Mouse (Mus musculus) stomach, embryonic 16.5 days (tissue): Measurements from ENCODE around the gene Atg10. TPM values are rescaled to one million over a fixed set of nuclear protein-coding genes. Genes with fewer than 3 reads are reported as not detected.

Experiments
- ATAC-seq: fragments of 200-750 bp; cut with Nextera tagmentation; 2 replicates; pipeline ENCODE4 v1.8.0; 2017; ENCODE audit warnings: moderate number of reproducible peaks, moderate TSS enrichment; ENCODE audit not compliant: insufficient read depth, low FRiP score
- H3K27ac ChIP-seq: fragments of 300-500 bp; sonication (generic); 2 replicates; pipeline ENCODE4 v1.5.1; 2014; ENCODE audit warnings: low read length
- H3K27me3 ChIP-seq: fragments of 300-500 bp; sonication (generic); 2 replicates; pipeline ENCODE4 v1.6.1; 2014; ENCODE audit warnings: low read length, control low read depth, mixed read lengths; ENCODE audit not compliant: control insufficient read depth, insufficient read depth
- H3K36me3 ChIP-seq: fragments of 300-500 bp; sonication (generic); 2 replicates; pipeline ENCODE4 v1.6.1; 2014; ENCODE audit warnings: low read length; ENCODE audit not compliant: control insufficient read depth, insufficient read depth
- H3K4me1 ChIP-seq: fragments of 300-500 bp; sonication (generic); 2 replicates; pipeline ENCODE4 v1.6.1; 2014; ENCODE audit warnings: low read length, control low read depth, mixed read lengths; ENCODE audit not compliant: control insufficient read depth, insufficient read depth
- H3K4me2 ChIP-seq: fragments of 300-500 bp; sonication (generic); 2 replicates; pipeline ENCODE4 v1.6.1; 2014; ENCODE audit warnings: low read depth, low read length, mixed read lengths
- H3K4me3 ChIP-seq: fragments of 300-500 bp; sonication (generic); replicated peaks from 2 replicates; pipeline ENCODE4 v1.5.1; 2014; ENCODE audit warnings: mild to moderate bottlenecking, low read length
- H3K9ac ChIP-seq: fragments of 300-500 bp; sonication (generic); 2 replicates; pipeline ENCODE4 v1.6.1; 2014; ENCODE audit warnings: low read length
- H3K9me3 ChIP-seq: fragments of 300-500 bp; sonication (generic); replicated peaks from 2 replicates; pipeline ENCODE4 v1.6.1; 2016; ENCODE audit warnings: low read length, control low read depth; ENCODE audit not compliant: control insufficient read depth
- WGBS: fragments of 180-500 bp; shearing (Covaris S2); extraction: QIAGEN DNeasy Blood & Tissue Kit; methylation state at CpG from one replicate; pipeline ENCODE4 v1.1.7; 2014; 5-methylcytosine and 5-hydroxymethylcytosine counted together
- polyA plus RNA-seq: library from polyadenylated mRNA; unstranded; fragments of >200 nt; fragmentation: Nextera tagmentation; extraction: Ambion mirVana; gene quantifications from 2 replicates; pipeline ENCODE4 v1.2.1, GENCODE M21; 2015

Atg10 gene
- polyA plus RNA-seq, 1 experiment from 2014 or later = 15.2 TPM

GRCm38 (mm10) chr13:90984073-90984472 is 239.7 kb downstream of the Atg10 start:
- no peak overlapping the region for H3K27ac ChIP-seq
- H3K4me2 ChIP-seq = no peak overlapping the region
- no peak overlapping the region for H3K9ac ChIP-seq
- H3K36me3 ChIP-seq = no peaks in the 10 kb centered on the region
- WGBS = 76% methylated on average over 2 of the region's 2 CpGs
- H3K9me3 ChIP-seq = no peaks in the 10 kb centered on the region
- no peaks in the 10 kb centered on the region for H3K27me3 ChIP-seq
- no peak overlapping the region for H3K4me3 ChIP-seq
- H3K4me1 ChIP-seq = no peaks in the 10 kb centered on the region
- no peak for ATAC-seq

DNA sequence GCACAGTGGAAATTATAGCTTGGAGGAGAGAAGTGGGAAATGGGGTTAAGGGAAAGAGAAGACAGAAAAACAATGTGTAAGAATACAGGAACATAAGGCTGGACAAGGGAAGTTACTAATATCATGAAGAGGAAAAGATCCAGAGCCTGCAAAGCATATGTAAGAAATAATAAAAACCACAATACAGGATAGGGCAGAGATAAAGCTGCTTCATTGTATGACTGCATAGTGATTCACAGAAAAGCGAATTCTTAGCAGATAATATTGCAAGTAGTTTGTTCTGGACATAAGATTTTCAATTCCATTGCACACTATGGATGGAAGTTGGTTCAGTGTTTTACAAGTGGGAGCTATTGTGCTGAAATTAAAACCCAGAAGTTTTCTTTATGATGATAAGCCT is 242.0 kb downstream of the Atg10 start:
- Histone ChIP-seq H3K27me3 (no peaks in the 10 kb centered on the region), H3K4me2 (no peak overlapping the region), H3K4me3 (no peak overlapping the region), H3K9me3 (no peaks in the 10 kb centered on the region), H3K4me1 (no peaks in the 10 kb centered on the region), H3K9ac (no peak overlapping the region), H3K36me3 (no peaks in the 10 kb centered on the region), H3K27ac (no peak overlapping the region)
- 79% methylated on average over 1 of the region's 1 CpGs for WGBS
- ATAC-seq = no peak

DNA sequence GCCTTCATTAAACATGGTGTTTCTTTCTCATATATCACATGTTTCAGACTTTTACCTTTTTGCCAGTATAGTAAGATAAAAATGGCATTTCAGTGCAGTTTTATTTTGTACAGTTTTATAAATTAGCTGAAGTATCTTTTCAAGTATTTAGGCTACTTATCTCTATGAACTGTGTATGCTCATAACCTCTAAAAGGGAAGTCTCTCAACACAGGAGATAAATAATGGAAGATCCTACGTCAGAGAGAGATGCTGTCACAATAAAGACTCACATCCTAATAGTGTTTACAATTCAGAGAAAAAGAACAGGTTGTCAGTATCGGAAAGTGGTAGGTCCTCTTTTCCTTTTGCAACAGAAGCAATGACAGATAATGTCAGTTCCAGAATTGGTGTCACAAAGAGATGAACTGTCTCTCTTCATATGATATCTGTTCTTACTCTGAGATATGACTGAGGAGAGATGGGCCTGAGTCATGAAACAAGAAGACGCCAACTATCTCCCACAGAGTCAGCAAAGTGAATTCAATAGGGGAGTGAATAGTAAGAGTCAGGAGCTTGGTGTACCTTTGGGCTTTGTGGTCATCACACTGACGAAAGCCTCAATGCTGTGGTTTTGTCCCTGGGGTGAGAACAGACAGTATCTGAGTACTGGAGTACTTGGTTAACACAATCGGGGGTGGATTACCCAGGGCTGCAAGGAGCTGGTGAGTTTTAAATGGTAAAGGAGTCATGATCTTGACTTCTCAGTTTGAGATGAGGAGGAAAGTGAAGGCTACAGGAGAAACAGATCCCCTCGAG is 242.7 kb downstream of the Atg10 start:
- no peaks in the 10 kb centered on the region for H3K4me1 ChIP-seq
- no peaks in the 10 kb centered on the region for H3K36me3 ChIP-seq
- ATAC-seq = no peak
- 75% methylated on average over 6 of the region's 6 CpGs for WGBS
- no peak overlapping the region for H3K4me3 ChIP-seq
- no peak overlapping the region for H3K4me2 ChIP-seq
- H3K27me3 ChIP-seq = no peaks in the 10 kb centered on the region
- no peak overlapping the region for H3K9ac ChIP-seq
- H3K9me3 ChIP-seq = no peaks in the 10 kb centered on the region
- H3K27ac ChIP-seq = no peak overlapping the region

GRCm38 (mm10) chr13:90977057-90977456 is 246.7 kb downstream of the Atg10 start:
- no peaks in the 10 kb centered on the region for H3K27me3 ChIP-seq
- H3K4me3 ChIP-seq = no peak overlapping the region
- H3K27ac ChIP-seq = no peak overlapping the region
- 81% methylated on average over 3 of the region's 3 CpGs for WGBS
- no peaks in the 10 kb centered on the region for H3K4me1 ChIP-seq
- no peak overlapping the region for H3K9ac ChIP-seq
- H3K9me3 ChIP-seq = no peaks in the 10 kb centered on the region
- H3K4me2 ChIP-seq = no peak overlapping the region
- H3K36me3 ChIP-seq = no peaks in the 10 kb centered on the region
- ATAC-seq = no peak

DNA sequence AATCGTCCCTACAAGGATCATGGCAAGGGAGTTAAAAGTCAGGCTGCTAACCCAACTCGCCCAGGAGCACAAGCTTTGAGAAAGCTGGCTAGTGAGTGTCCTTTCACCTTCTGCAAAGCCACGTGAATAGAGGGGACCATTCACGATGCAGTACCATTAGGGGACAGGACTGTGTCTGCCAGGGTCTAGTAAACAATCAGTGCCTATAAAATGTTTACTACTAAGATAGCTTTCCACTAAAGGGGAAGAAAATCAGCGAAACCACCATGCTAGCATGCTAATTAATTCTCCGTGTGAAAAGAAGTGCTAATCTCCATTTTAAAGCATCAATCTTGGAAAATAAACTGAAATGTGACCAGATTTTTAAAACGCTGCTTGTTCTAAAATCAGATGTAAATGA is 250.4 kb downstream of the Atg10 start:
- no peak for ATAC-seq
- no peaks in the 10 kb centered on the region for H3K36me3 ChIP-seq
- WGBS = 54% methylated on average over 7 of the region's 7 CpGs
- H3K9me3 ChIP-seq = no peaks in the 10 kb centered on the region
- H3K9ac ChIP-seq = no peak overlapping the region
- H3K4me1 ChIP-seq = no peaks in the 10 kb centered on the region
- no peaks in the 10 kb centered on the region for H3K27me3 ChIP-seq
- H3K27ac ChIP-seq = no peak overlapping the region
- no peak overlapping the region for H3K4me2 ChIP-seq
- no peak overlapping the region for H3K4me3 ChIP-seq

GRCm38 (mm10) chr13:90970259-90971017 is 253.3 kb downstream of the Atg10 start:
- H3K27me3 ChIP-seq = no peaks in the 10 kb centered on the region
- no peaks in the 10 kb centered on the region for H3K36me3 ChIP-seq
- no peak for ATAC-seq
- H3K4me2 ChIP-seq = no peak overlapping the region
- H3K9me3 ChIP-seq = no peaks in the 10 kb centered on the region
- H3K4me3 ChIP-seq = no peak overlapping the region
- no peak overlapping the region for H3K9ac ChIP-seq
- WGBS = 62% methylated on average over 10 of the region's 10 CpGs
- no peaks in the 10 kb centered on the region for H3K4me1 ChIP-seq
- no peak overlapping the region for H3K27ac ChIP-seq

DNA sequence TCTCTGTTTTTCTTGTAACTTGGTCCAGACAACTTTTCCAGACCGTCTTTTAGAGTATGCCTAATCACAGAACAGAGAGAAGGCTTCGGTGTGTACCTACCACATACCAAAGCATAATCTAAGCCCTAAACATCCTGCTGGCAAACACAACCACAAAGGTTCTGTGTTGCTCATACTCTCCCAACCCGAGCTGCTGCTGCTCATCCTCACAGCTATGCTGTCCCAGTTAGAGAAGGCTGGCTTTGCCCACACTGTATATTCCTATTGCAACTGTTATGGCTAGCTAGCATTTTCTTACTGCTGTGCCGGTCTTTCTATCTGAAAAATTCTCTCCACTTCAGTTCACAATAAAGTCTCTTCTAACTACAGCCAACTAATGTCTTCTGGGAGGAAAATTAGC is 254.8 kb downstream of the Atg10 start:
- Histone ChIP-seq H3K27ac (no peak overlapping the region), H3K4me1 (no peaks in the 10 kb centered on the region), H3K4me2 (no peak overlapping the region), H3K9me3 (no peaks in the 10 kb centered on the region), H3K36me3 (no peaks in the 10 kb centered on the region), H3K9ac (no peak overlapping the region), H3K27me3 (no peaks in the 10 kb centered on the region), H3K4me3 (no peak overlapping the region)
- ATAC-seq = no peak
- 68% methylated on average over 4 of the region's 4 CpGs for WGBS

DNA sequence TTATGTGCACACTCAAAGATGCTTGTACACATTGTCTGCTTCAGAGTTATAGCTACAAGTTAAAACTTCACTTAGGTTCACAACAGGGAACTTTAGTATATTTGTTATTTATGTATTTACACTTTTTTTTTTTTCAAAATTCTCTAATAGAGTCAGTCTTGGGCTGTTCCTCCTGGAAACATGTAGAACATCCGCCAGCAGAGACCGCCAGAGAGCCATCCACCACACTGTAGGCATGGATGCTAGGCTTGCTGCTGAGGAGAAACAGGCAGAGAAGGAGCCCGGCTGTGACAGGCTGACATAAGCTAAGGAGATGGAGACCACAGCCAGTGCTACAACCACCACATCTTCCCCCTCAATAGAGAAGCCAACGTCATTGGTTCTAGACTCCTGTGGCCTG is 256.3 kb downstream of the Atg10 start:
- WGBS = 7% methylated on average over 4 of the region's 4 CpGs
- Histone ChIP-seq H3K4me3 (no peak overlapping the region), H3K27me3 (no peaks in the 10 kb centered on the region), H3K9me3 (no peaks in the 10 kb centered on the region), H3K27ac (no peak overlapping the region), H3K36me3 (no peaks in the 10 kb centered on the region), H3K4me2 (no peak overlapping the region), H3K4me1 (no peaks in the 10 kb centered on the region), H3K9ac (no peak overlapping the region)
- peak; percentile 86 for ATAC-seq

- no peaks in the 10 kb centered on the region for H3K36me3 ChIP-seq
- H3K9me3 ChIP-seq = no peaks in the 10 kb centered on the region
- H3K4me2 ChIP-seq = no peak overlapping the region
- 77% methylated on average over 8 of the region's 8 CpGs for WGBS
- no peaks in the 10 kb centered on the region for H3K27me3 ChIP-seq
- H3K4me3 ChIP-seq = no peak overlapping the region
- H3K9ac ChIP-seq = no peak overlapping the region
- no peak overlapping the region for H3K27ac ChIP-seq
- no peak for ATAC-seq
- H3K4me1 ChIP-seq = no peaks in the 10 kb centered on the region
These were observed 257.8 kb downstream of the Atg10 start for GRCm38 (mm10) chr13:90965996-90966395.
